Mouse (Mus musculus): ENCODE measurements around the gene Kcna7. TPM values are rescaled to one million over a fixed set of nuclear protein-coding genes. Genes with fewer than 3 reads are reported as not detected.
A peak's percentile ranks its signal among the peaks of the same experiment; 100 is the strongest.

Gene Kcna7
- polyA plus RNA-seq, 1 experiment from 2014 or later, result not detected

- ATAC-seq (ENCODE audit: insufficient read depth) (no peak), DNase-seq (no peak)
- Histone ChIP-seq H3K4me3 (ENCODE audit: low read depth, low read length) (no peak overlapping the region), H3K27me3 (ENCODE audit: insufficient read depth, low read length) (peaks cover 62% of the 10 kb centered on the region), H3K4me2 (no peak overlapping the region), H3K36me3 (ENCODE audit: insufficient read depth) (no peaks in the 10 kb centered on the region), H3K9me3 (ENCODE audit: low read depth, low read length) (no peaks in the 10 kb centered on the region), H3K4me1 (ENCODE audit: insufficient read depth) (peaks cover 14% of the 10 kb centered on the region; the same call in 1 of the 2 replicates), H3K27ac (ENCODE audit: low read depth) (no peak overlapping the region), H3K9ac (no peak overlapping the region)
- TF ChIP-seq CTCF (IDR thresholded peaks at IDR 0.05; ENCODE audit: low read depth), result no peak
- WGBS, result 65% methylated on average over 2 of the region's 2 CpGs
These were observed 41.5 kb upstream of the Kcna7 start for GRCm38 (mm10) chr7:45363983-45364382.

- Histone ChIP-seq H3K4me3 (ENCODE audit: low read depth, low read length) (peak overlapping the region; percentile 57), H3K36me3 (ENCODE audit: insufficient read depth) (no peaks in the 10 kb centered on the region), H3K27ac (ENCODE audit: low read depth) (no peak overlapping the region), H3K4me1 (ENCODE audit: insufficient read depth) (peaks cover 14% of the 10 kb centered on the region; the same call in 1 of the 2 replicates), H3K4me2 (peak overlapping the region; percentile 98), H3K9ac (peak overlapping the region; percentile 60), H3K27me3 (ENCODE audit: insufficient read depth, low read length) (peaks cover 66% of the 10 kb centered on the region), H3K9me3 (ENCODE audit: low read depth, low read length) (no peaks in the 10 kb centered on the region)
- TF ChIP-seq CTCF (IDR thresholded peaks at IDR 0.05; ENCODE audit: low read depth), result 0 out of 2 replicates have a peak, but pooled peaks have one; percentile 15
- DNase-seq, result peak; percentile 71
- no peak for ATAC-seq (ENCODE audit: insufficient read depth)
- 4% methylated on average over 33 of the region's 35 CpGs for WGBS
These were observed 39.5 kb upstream of the Kcna7 start for GRCm38 (mm10) chr7:45365742-45366651.

GRCm38 (mm10) chr7:45366652-45367019 lies 38.8 kb upstream of the Kcna7 start, which contains the start of gene Ppfia3:
Ppfia3 (minus strand) TSS chr7:45367019.
- no peak for TF ChIP-seq CTCF (IDR thresholded peaks at IDR 0.05; ENCODE audit: low read depth)

GRCm38 (mm10) chr7:45367020-45367880 lies 38.2 kb upstream of the Kcna7 start:
- Histone ChIP-seq H3K36me3 (ENCODE audit: insufficient read depth) (peaks cover 3% of the 10 kb centered on the region; the same call in 1 of the 2 replicates), H3K27me3 (ENCODE audit: insufficient read depth, low read length) (peaks cover 54% of the 10 kb centered on the region), H3K4me1 (ENCODE audit: insufficient read depth) (peaks cover 7% of the 10 kb centered on the region; the same call in 1 of the 2 replicates), H3K9me3 (ENCODE audit: low read depth, low read length) (no peaks in the 10 kb centered on the region), H3K9ac (peak overlapping the region; percentile 50), H3K4me2 (peak overlapping the region; percentile 98), H3K27ac (ENCODE audit: low read depth) (peak overlapping the region; percentile 34; the same call in 1 of the 2 replicates), H3K4me3 (ENCODE audit: low read depth, low read length) (peak overlapping the region; percentile 57)
- WGBS, result under 1% methylated on average over 68 of the region's 70 CpGs
- peak; percentile 81 for ATAC-seq (ENCODE audit: insufficient read depth)
- peak; percentile 98 for DNase-seq
- peak; percentile 90 for TF ChIP-seq CTCF (IDR thresholded peaks at IDR 0.05; ENCODE audit: low read depth)

More at GRCm38 (mm10) chr7:45366652-45367019, 38.8 kb upstream of the Kcna7 start, which contains the start of gene Ppfia3:
- under 1% methylated on average over 26 of the region's 26 CpGs for WGBS
- Histone ChIP-seq H3K36me3 (ENCODE audit: insufficient read depth) (no peaks in the 10 kb centered on the region), H3K27me3 (ENCODE audit: insufficient read depth, low read length) (peaks cover 60% of the 10 kb centered on the region), H3K9ac (peak within 1 kb of the TSS; percentile 60), H3K4me1 (ENCODE audit: insufficient read depth) (peaks cover 13% of the 10 kb centered on the region; the same call in 1 of the 2 replicates), H3K9me3 (ENCODE audit: low read depth, low read length) (no peaks in the 10 kb centered on the region), H3K4me3 (ENCODE audit: low read depth, low read length) (peak within 1 kb of the TSS; percentile 57), H3K27ac (ENCODE audit: low read depth) (peak within 1 kb of the TSS; percentile 34; the same call in 1 of the 2 replicates), H3K4me2 (peak within 1 kb of the TSS; percentile 98)
- DNase-seq (peak; percentile 52), ATAC-seq (ENCODE audit: insufficient read depth) (peak; percentile 21; the same call in 1 of the 2 replicates)

- Histone ChIP-seq H3K4me3 (ENCODE audit: low read depth, low read length) (peak overlapping the region; percentile 57; the same call in 1 of the 2 replicates), H3K36me3 (ENCODE audit: insufficient read depth) (peaks cover 13% of the 10 kb centered on the region), H3K9ac (0 out of 2 replicates have a peak overlapping the region, but pooled peaks have one; percentile 50), H3K27me3 (ENCODE audit: insufficient read depth, low read length) (peaks cover 45% of the 10 kb centered on the region), H3K4me1 (ENCODE audit: insufficient read depth) (peaks cover 7% of the 10 kb centered on the region; the same call in 1 of the 2 replicates), H3K4me2 (peak overlapping the region; percentile 98; the same call in 1 of the 2 replicates), H3K9me3 (ENCODE audit: low read depth, low read length) (no peaks in the 10 kb centered on the region), H3K27ac (ENCODE audit: low read depth) (no peak overlapping the region)
- no peak for DNase-seq
- WGBS, result 78% methylated on average over 15 of the region's 15 CpGs
- ATAC-seq (ENCODE audit: insufficient read depth), result no peak
- no peak for TF ChIP-seq CTCF (IDR thresholded peaks at IDR 0.05; ENCODE audit: low read depth)
These were observed 37.3 kb upstream of the Kcna7 start for GRCm38 (mm10) chr7:45368178-45368577.

- Histone ChIP-seq H3K27ac (ENCODE audit: low read depth) (no peak overlapping the region), H3K27me3 (ENCODE audit: insufficient read depth, low read length) (peaks cover 41% of the 10 kb centered on the region), H3K4me2 (no peak overlapping the region; the same call in 1 of the 2 replicates), H3K36me3 (ENCODE audit: insufficient read depth) (peaks cover 23% of the 10 kb centered on the region), H3K4me1 (ENCODE audit: insufficient read depth) (peaks cover 7% of the 10 kb centered on the region; the same call in 1 of the 2 replicates), H3K4me3 (ENCODE audit: low read depth, low read length) (peak overlapping the region; percentile 47; the same call in 1 of the 2 replicates), H3K9me3 (ENCODE audit: low read depth, low read length) (no peaks in the 10 kb centered on the region), H3K9ac (no peak overlapping the region)
- ATAC-seq (ENCODE audit: insufficient read depth), result no peak
- no peak for DNase-seq
- TF ChIP-seq CTCF (IDR thresholded peaks at IDR 0.05; ENCODE audit: low read depth), result no peak
- WGBS, result 71% methylated on average over 16 of the region's 16 CpGs
These were observed 36.3 kb upstream of the Kcna7 start for GRCm38 (mm10) chr7:45369022-45369745.

Measured in lung, embryonic 14.5 days (tissue).